Mouse (Mus musculus) duodenum, adult 2 months (tissue): Measurements from ENCODE around the gene Gm3250. TPM values are rescaled to one million over a fixed set of nuclear protein-coding genes. Genes with fewer than 3 reads are reported as not detected.

Source experiments
- polyA plus RNA-seq: library from polyadenylated mRNA; depleted of rRNA; stranded (reverse); fragments of >200 nt; gene quantifications from 2 replicates; pipeline ENCODE4 v1.2.3, GENCODE M21; 2012; ENCODE audit warnings: low replicate concordance; rRNA removed

Gene Gm3250
- polyA plus RNA-seq, result not detected in 2 replicates

DNA sequence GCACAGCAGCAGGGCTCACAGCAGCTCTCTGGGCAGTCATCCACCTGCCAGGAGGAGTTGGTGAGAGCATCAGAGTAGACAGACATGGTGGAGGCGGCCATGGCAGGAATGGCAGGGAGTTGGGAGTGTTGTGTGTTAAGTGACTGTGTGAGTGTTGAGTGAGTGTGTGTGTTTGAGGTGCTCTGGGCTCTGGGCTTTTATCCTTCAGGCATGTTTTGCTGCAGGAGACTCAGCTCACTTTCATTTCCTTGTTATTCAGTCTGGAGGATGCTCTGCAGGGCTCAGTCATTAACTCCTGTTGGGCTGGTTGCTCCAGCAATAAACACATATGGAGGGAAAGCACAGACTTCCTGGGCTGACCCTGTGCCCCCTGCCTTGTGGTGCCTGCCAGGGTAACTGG, at the start of gene Gm3250:
Gm3250 (minus strand) TSS at position 101 of the 400 bp plus-strand sequence.

DNA sequence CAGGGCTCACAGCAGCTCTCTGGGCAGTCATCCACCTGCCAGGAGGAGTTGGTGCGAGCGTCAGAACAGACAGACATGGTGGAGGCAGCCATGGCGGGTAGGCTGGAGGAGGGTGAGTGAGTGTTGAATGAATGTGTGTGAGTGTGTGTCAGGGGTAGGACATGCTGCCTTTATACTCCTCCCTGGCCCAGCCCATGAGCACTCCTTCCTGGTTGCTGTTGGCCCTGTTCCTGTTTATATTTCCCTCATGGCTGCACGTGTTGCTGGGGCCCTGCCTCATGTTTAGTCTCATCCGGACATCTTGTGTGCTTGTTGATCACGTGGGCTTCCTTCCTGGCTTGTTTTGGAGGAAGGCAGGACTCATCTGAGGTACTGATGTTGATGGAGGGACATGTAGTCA, 44.6 kb upstream of the Gm3250 start, which contains the start of gene Krtap10-4:
Krtap10-4 (minus strand) TSS at position 145 of the 400 bp plus-strand sequence.

DNA sequence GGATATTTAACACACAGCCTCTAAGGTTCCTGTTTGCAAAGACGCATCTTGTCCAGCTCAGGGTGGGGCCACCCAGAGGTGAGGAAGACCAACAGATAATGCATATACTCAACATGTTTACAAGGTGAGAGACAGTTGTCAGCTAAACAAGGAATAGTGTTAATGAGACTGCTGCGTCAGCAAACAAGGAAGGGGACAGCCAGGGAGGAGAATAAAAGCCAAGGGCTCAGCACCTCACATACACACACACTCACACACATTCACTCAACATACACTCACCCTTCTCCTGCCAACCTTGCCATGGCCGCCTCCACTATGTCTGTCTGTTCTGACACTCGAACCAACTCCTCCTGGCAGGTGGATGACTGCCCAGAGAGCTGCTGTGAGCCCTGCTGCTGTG, 32.0 kb upstream of the Gm3250 start, which contains the start of gene Gm2696:
Gm2696 (plus strand) TSS at position 301 of the 400 bp plus-strand sequence.

DNA sequence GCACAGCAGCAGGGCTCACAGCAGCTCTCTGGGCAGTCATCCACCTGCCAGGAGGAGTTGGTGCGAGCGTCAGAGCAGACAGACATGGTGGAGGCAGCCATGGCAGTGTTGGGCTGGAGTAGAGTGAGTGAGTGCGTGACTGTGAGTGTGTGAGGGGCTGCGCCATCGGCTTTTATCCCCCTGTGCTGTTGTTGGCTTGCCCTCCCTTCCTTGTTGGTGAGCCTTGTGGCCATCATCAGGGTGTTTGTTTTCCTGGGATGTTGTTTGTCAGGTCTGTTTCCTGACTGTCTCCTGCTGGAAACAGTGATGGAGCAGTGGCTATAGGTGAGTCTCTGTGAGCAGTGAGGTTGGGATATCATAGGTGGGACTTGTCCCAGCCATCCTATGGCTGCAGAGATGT, 29.4 kb upstream of the Gm3250 start, which contains the start of gene Gm9507:
Gm9507 (minus strand) TSS at position 101 of the 400 bp plus-strand sequence.

DNA sequence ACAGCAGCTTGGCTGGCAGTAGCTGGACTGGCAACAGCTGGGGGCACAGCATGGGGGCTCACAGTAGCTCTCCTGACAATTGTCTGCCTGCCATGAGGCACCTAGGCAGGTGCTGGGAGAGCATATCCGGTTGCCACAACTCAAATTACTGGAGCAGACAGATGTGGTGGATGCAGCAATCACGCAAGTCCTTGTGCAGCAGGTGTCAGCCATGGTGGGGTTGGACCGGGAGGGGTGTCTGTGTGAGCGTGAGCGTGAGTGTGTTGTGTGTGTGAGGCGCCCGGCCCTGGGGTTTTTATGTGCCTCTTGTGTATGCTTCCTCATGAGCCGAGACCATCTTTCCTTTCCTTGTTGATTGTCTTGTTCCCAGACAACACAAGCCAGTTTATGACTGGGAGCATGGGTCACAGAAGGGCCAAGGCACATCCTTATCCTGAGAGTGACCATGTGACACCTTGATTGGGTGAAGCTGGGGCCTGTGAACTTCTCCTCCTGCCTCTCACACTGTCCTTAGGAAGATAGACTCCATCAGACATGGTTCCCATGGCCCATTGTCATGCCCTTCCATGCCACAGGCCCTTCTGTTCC, 16.7 kb upstream of the Gm3250 start, which contains the start of gene Gm19668:
Gm19668 (minus strand) TSS at position 213 of the 588 bp plus-strand sequence.

DNA sequence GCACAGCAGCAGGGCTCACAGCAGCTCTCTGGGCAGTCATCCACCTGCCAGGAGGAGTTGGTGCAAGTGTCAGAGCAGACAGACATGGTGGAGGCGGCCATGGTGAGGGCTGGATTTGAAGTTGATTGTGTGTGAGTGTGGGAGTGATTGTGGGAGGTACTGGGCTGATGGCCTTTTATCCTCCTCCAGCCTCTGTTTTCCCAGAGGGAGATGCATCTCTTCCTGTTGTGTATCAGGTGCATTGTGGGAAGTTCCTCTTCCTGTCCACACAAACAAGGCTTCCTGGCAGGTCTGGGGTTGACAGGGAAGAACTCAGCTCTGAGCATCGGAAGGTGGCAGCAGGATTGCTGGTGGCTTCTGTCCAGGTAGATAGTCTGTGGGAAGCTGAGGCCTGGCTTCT, 12.6 kb upstream of the Gm3250 start, which contains the start of gene Gm9639:
Gm9639 (minus strand) TSS at position 101 of the 400 bp plus-strand sequence.

DNA sequence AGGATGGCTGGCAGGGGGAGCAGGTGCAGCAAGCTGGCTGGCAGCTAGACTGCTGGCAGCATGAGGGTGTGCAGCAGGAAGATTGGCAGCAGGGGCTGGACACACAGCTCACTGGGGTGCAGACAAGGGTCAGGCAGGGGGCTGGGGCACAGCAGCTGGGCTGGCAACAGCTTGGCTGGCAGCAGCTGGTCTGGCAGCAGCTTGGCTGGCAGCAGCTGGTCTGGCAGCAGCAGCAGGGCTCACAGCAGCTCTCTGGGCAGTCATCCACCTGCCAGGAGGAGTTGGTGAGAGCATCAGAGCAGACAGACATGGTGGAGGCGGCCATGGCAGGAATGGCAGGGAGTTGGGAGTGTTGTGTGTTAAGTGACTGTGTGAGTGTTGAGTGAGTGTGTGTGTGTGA, 5.5 kb upstream of the Gm3250 start, which contains the start of gene Gm7137:
Gm7137 (minus strand) TSS at position 325 of the 400 bp plus-strand sequence.

DNA sequence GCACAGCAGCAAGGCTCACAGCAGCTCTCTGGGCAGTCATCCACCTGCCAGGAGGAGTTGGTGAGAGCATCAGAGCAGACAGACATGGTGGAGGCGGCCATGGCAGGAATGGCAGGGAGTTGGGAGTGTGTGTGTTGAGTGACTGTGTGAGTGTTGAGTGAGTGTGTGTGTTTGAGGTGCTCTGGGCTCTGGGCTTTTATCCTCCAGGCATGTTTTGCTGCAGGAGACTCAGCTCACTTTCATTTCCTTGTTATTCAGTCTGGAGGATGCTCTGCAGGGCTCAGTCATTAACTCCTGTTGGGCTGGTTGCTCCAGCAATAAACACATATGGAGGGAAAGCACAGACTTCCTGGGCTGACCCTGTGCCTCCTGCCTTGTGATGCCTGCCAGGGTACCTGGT, 5.5 kb downstream of the Gm3250 start, which contains the start of gene Gm7138:
Gm7138 (minus strand) TSS at position 101 of the 400 bp plus-strand sequence.

DNA sequence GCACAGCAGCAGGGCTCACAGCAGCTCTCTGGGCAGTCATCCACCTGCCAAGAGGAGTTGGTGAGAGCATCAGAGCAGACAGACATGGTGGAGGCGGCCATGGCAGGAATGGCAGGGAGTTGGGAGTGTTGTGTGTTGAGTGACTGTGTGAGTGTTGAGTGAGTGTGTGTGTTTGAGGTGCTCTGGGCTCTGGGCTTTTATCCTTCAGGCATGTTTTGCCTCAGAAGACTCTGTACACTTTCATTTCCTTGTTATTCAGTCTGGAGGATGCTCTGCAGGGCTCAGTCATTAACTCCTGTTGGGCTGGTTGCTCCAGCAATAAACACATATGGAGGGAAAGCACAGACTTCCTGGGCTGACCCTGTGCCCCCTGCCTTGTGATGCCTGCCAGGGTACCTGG, 11.1 kb downstream of the Gm3250 start, which contains the start of gene Gm3238:
Gm3238 (minus strand) TSS at position 101 of the 400 bp plus-strand sequence.

DNA sequence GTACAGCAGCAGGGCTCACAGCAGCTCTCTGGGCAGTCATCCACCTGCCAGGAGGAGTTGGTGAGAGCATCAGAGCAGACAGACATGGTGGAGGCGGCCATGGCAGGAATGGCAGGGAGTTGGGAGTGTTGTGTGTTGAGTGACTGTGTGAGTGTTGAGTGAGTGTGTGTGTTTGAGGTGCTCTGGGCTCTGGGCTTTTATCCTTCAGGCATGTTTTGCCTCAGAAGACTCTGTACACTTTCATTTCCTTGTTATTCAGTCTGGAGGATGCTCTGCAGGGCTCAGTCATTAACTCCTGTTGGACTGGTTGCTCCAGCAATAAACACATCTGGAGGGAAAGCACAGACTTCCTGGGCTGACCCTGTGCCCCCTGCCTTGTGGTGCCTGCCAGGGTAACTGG, 22.8 kb downstream of the Gm3250 start, which contains the start of gene Gm3233:
Gm3233 (minus strand) TSS at position 101 of the 400 bp plus-strand sequence.

DNA sequence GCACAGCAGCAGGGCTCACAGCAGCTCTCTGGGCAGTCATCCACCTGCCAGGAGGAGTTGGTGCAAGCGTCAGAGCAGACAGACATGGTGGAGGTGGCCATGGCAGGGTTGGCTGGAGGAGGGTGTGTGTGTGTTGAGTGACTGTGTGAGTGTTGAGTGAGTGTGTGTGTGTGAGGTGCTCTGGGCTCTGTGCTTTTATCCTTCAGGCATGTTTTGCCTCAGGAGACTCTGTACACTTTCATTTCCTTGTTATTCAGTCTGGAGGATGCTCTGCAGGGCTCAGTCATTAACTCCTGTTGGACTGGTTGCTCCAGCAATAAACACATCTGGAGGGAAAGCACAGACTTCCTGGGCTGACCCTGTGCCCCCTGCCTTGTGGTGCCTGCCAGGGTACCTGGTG, 31.1 kb downstream of the Gm3250 start, which contains the start of gene Gm9736:
Gm9736 (minus strand) TSS at position 101 of the 400 bp plus-strand sequence.

DNA sequence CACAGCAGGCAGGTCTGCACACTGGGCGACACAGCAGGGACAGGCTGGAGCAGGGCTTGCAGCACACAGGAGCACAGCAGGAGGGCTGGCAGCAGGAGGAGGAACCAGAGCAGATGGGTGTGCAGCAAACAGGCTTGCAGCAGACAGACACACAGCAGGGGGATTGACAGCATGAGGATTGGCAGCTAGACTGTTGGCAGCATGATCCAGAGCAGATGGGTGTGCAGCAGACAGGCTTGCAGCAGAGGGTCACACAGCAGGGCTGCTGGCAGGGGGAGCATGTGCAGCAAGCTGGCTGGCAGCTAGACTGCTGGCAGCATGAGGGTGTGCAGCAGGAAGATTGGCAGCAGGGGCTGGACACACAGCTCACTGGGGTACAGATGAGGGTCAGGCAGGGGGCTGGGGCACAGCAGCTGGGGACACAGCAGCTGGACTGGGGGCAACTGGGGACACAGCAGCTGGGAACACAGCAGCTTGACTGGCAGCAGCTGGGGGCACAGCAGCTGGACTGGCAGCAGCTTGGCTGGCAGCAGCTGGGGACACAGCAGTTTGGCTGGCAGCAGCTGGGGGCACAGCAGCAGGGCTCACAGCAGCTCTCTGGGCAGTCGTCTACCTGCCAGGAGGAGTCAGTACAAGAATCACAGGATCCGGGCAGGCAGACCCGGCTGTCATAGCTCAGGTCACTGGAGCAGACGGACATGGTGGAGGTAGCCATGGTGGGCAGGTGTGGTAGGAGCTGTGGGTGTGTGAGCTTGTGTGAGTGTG, 40.2 kb downstream of the Gm3250 start, which contains the start of gene Gm18596:
Gm18596 (minus strand) TSS at position 715 of the 765 bp plus-strand sequence.

Other genes with a start within 250 kb of the Gm3250 start
- 99.6 and 136 TPM in 2 replicates for gene Pttg1ip, start 200.8 kb downstream of the Gm3250 start, polyA plus RNA-seq
- gene Sumo3, start 176.4 kb downstream of the Gm3250 start, polyA plus RNA-seq, result 114 and 144 TPM in 2 replicates
- not detected in 2 replicates for gene Gm49325, start 176.3 kb downstream of the Gm3250 start, polyA plus RNA-seq
- gene Ube2g2, start 160.3 kb downstream of the Gm3250 start, polyA plus RNA-seq, result 18.6 and 24.1 TPM in 2 replicates
- gene Tspear, start 96.0 kb downstream of the Gm3250 start, polyA plus RNA-seq, result 0.19 and 0.56 TPM in 2 replicates
- not detected in 2 replicates for gene Gm19402, start 91.8 kb downstream of the Gm3250 start, polyA plus RNA-seq
- not detected in 2 replicates for gene Gm9508, start 85.3 kb downstream of the Gm3250 start, polyA plus RNA-seq
- 1.1 TPM in 1 of 2 replicates, not detected in the other for gene Gm10272, start 75.9 kb downstream of the Gm3250 start, polyA plus RNA-seq
- gene Gm10024, start 71.1 kb downstream of the Gm3250 start, polyA plus RNA-seq, result not detected in 2 replicates
- not detected in 2 replicates for gene Gm10142, start 66.7 kb downstream of the Gm3250 start, polyA plus RNA-seq
- 0.43 TPM in 1 of 2 replicates, not detected in the other for gene Krtap12-1, start 61.9 kb downstream of the Gm3250 start, polyA plus RNA-seq
- gene Gm10100, start 56.1 kb downstream of the Gm3250 start, polyA plus RNA-seq, result not detected in 2 replicates
- not detected in 2 replicates for gene Gm18596, start 39.9 kb downstream of the Gm3250 start, polyA plus RNA-seq
- not detected in 2 replicates for gene Gm9736, start 31.2 kb downstream of the Gm3250 start, polyA plus RNA-seq
- gene Gm3233, start 22.9 kb downstream of the Gm3250 start, polyA plus RNA-seq, result not detected in 2 replicates
- not detected in 2 replicates for gene Gm3238, start 11.2 kb downstream of the Gm3250 start, polyA plus RNA-seq
- not detected in 2 replicates for gene Gm7138, start 5.6 kb downstream of the Gm3250 start, polyA plus RNA-seq
- not detected in 2 replicates for gene Gm7137, start 5.7 kb upstream of the Gm3250 start, polyA plus RNA-seq
- not detected in 2 replicates for gene Gm9639, start 12.5 kb upstream of the Gm3250 start, polyA plus RNA-seq
- gene Gm19668, start 16.6 kb upstream of the Gm3250 start, polyA plus RNA-seq, result not detected in 2 replicates
- gene Gm9507, start 29.3 kb upstream of the Gm3250 start, polyA plus RNA-seq, result not detected in 2 replicates
- gene Gm2696, start 32.1 kb upstream of the Gm3250 start, polyA plus RNA-seq, result not detected in 2 replicates
- not detected in 2 replicates for gene Krtap10-4, start 44.6 kb upstream of the Gm3250 start, polyA plus RNA-seq
- not detected in 2 replicates for gene Krtap10-10, start 53.4 kb upstream of the Gm3250 start, polyA plus RNA-seq
- gene Gm36176, start 64.3 kb upstream of the Gm3250 start, polyA plus RNA-seq, result not detected in 2 replicates
- gene Gm10318, start 70.3 kb upstream of the Gm3250 start, polyA plus RNA-seq, result 0.27 TPM in 1 of 2 replicates, not detected in the other
- gene Gm3285, start 79.4 kb upstream of the Gm3250 start, polyA plus RNA-seq, result not detected in 2 replicates
- 6.2 and 6.9 TPM in 2 replicates for gene Lrrc3, start 120.0 kb upstream of the Gm3250 start, polyA plus RNA-seq
- 1.3 and 2.2 TPM in 2 replicates for gene Trpm2, start 188.0 kb upstream of the Gm3250 start, polyA plus RNA-seq
- 13.2 and 15.9 TPM in 2 replicates for gene 1810043G02Rik, start 196.0 kb upstream of the Gm3250 start, polyA plus RNA-seq
- gene Pfkl, start 227.5 kb upstream of the Gm3250 start, polyA plus RNA-seq, result 31.3 and 60.7 TPM in 2 replicates